Mouse (Mus musculus): ENCODE data around the gene BC048679.

Gene BC048679

DNA sequence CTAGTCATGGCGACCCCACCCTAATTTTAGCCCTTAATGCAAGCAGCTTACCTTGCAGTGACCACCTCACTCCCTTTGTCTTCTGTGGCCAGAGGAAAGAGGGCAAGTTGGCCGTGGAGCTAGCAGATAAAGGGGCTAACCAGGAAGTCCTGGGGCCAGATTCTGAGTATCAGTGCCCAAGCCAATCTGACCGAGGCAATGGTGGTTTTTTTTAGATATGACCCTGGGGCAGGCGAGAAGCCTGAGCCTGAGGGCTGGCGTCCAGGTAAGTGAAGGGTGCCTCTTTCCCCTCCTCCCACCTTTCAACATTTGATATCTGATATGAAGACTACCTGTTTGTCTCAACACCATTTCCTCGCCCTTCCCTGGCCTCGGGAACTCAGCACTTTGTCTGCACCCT, at the start of gene BC048679:
Gene BC048679, minus strand, starts transcription at position 101 of the 400 bp plus-strand sequence.
- in situ Hi-C loops (cut with MboI; ENCODE audit: low sequenced_read_pairs) = no loop called here

DNA sequence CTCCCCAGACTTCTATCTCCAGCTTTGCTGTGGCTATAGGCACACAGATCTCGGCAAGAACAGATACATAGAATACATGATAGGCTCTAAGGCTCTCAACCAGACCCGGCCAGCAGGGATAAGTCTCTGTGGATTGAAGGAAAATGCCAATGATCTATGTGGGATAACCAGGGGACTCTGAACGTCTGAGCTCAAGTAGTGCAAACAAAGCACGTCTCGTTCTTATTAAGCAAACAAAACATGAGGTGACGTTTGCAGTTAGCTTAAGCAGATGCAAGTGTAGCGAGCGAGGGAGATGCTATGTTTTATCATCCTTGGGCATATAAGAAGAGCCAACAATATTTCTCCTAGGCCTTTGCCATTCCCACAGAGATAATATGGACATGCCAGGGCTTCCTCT, 44.9 kb upstream of the BC048679 start:
- in situ Hi-C loops (cut with MboI; ENCODE audit: low sequenced_read_pairs) = no loop called here

DNA sequence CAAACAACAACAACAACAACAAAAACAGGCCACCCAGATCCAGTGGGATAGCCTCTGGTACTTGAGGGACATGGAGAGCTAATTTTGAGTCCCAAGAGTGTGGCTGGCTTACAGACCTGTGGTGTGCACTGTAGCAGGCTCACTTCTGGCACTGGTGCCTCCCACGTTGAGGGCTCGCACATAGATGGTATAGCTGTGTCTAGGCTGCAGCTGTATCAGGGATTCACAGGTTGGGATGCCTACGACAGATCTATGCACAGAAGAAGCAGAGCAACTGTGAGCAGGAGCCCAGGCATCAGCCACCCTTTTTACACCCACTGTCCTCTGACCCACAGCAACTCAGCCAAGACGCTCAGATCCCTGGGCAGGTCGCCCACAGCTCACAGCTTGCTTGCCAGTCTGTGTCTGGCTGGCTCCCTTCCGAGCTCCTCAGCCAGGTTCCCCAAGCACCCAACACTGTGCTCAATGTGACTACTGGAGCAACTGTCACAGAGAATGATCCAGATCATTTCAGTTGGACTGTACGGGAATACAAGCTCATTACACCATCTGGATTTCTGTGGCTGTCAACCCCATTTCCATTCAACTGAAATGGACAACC, 43.9 kb upstream of the BC048679 start:
- in situ Hi-C loops (cut with MboI; ENCODE audit: low sequenced_read_pairs) = no loop called here

DNA sequence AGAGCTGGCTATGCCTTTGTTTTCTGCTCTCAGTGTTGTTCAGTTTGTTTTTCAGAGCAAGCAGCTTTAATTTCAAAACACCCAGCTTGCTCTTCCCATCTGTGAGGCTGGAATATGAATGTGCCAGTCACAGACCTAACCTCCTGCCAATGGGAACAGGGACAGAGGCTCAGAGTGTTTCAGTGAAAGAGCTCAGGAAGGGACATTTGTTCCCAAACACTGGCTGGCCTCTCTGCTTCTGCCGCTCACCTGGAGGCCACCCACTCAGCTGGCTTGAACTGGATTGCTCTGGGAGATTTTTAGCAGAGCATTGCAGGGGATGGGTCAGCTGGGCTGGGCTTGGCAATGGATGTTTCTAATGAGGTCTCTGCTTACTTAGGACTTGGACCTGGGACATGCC, 42.9 kb upstream of the BC048679 start:
- in situ Hi-C loops (cut with MboI; ENCODE audit: low sequenced_read_pairs) = no loop called here

DNA sequence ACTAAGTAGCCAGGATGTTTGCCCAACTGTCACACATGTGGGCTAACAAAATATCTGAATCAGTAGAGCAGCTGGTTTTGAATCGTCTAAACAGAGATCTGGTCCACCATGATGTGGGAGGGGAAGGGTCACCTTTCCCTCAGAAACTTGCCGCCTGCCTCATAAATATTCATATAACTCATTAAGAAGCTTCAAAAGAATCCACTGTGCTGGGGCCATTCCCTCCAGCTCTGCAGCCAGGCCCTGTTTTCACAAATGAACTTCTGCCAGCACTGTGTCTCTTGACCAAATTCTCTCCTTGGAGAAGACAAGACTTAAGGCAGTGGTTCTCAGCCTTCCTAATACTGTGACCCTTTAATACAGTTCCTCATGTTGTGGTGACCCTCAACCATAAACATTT, 41.5 kb upstream of the BC048679 start:
- in situ Hi-C loops (cut with MboI; ENCODE audit: low sequenced_read_pairs) = no loop called here

DNA sequence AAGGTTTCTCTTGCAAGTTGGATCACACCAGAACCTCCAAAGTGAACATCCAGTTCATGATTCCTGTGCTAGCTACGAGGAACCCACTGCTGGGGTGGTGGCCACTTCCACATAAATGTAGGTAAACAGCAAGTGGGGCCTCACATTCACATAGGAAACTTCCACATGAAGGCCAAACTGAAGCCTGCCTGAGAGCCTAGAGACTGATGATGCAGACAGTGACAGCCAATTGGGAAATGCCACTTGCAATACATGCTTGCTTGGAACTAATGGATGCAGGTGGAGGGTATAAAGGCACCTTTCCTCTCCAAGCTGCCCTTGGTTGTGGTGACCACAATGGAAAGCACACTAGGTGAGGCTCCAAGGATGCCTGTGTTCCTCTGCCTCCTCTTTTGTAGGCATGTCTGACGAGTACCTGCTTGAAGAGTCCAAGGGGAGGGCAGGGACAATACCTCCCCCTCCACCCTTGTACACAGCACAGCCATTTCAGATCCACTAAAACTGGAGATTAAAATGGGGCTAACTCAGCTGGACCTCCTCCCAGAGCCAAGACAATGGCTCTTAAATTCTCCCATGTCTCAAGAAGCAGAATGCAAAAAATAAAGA, 40.1 kb upstream of the BC048679 start:
- in situ Hi-C loops (cut with MboI; ENCODE audit: low sequenced_read_pairs) = no loop called here

DNA sequence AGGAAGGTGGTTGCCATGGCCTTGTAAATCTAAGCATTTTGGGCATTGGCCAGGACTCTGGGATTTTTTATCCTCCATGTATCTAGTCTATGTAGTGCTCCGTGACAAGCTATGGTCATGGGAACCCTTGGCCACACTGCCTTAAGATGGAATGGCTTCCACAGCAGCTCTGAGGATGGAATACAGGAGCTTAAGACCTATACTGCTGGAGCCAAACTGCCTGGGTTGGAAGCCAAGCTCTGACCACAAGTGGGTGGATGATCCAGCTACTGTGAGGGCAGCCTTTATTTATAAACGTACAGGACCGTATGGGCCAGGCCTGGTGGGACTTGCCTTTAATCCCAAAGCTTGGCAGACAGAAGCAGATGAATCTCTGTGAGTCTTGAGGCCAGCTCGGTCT, 38.4 kb upstream of the BC048679 start:
- in situ Hi-C loops (cut with MboI; ENCODE audit: low sequenced_read_pairs) = no loop called here

DNA sequence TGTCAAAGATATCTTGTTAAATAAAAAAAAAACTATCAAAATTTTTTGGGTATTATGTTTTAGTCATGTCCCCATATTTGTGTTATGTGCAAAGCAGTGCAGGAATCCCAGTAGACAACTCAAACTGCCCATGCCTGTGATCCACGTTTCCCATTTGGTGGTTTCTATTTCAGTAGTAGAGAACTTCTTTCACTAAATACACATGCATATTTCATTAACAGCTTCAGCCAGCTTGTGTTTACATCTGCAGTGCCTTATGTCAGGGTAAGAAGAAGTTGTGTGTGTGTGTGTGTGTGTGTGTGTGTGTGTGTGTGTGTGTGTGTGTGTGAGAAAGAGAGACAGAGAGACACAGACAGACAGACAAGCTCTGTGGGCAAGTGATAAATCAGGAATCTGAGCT, 33.4 kb upstream of the BC048679 start:
- in situ Hi-C loops (cut with MboI; ENCODE audit: low sequenced_read_pairs) = no loop called here

DNA sequence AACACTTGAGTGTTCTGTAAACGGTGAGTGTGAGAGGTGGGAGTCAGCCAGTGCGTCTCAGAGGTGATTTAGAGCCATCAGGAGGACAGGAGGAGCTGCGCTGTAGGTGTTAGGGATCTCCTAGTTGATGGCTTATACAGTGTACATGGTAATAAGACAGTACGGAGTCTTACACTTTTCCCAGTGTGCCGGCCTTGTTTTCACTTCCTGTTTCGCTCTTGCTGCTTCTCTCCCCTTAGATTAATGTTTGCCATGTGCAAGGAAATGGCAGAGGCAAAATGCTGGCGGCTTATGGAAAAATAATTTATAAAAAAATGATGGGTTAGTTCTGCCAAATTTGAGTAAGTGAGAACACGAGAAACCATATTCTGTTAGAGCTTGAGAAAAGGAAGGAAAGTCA, 30.8 kb upstream of the BC048679 start:
- in situ Hi-C loops (cut with MboI; ENCODE audit: low sequenced_read_pairs) = no loop called here

DNA sequence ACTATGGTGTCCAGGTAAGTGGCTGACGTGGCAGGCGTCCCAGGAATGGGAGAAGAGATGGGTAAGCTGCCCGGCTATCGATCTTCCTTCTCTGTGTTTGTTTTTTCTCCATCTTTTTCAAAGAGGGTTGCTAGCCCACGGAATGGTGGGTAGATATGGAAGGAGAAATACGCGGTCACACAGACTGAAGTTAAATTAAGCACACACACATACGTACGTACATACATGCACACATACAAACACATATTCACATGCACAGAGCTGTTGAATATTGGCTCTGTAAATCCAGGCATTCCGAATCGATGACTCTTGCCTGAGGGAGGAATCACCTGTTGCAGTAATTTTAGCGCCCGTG, 25.6 kb upstream of the BC048679 start:
- in situ Hi-C loops (cut with MboI; ENCODE audit: low sequenced_read_pairs) = no loop called here

DNA sequence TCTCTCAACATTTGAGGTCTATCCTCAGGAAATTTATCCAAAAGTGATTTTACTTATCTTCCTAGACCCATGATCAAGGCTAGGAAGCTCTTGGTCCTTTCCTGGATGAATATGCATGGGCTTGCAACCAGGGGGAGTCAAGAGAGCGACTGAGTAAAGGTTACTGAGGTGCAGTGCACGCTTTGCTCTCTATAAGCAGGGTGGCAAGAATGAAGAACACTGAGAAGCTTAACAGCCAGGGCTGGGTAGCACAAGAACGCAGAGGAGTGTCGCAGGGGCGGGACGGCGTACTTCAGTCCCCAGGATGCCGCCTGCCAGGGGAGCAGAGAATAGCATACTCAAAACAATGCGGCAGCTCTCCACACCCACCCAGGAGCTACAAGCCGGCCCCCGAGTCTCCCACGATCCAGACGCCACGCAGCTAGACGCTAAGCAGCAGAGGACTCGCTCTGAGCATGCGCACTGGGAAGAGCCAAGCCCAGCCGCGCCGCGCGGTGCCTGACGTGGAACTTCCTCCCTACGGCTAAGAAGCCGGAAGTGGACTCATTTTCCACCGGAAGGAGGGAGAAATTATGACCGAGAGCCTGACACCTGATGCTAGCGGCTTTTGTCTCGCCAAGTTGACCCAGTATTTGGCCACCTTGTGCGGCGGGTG, 25.1 kb upstream of the BC048679 start:
- in situ Hi-C loops (cut with MboI; ENCODE audit: low sequenced_read_pairs) = no loop called here

DNA sequence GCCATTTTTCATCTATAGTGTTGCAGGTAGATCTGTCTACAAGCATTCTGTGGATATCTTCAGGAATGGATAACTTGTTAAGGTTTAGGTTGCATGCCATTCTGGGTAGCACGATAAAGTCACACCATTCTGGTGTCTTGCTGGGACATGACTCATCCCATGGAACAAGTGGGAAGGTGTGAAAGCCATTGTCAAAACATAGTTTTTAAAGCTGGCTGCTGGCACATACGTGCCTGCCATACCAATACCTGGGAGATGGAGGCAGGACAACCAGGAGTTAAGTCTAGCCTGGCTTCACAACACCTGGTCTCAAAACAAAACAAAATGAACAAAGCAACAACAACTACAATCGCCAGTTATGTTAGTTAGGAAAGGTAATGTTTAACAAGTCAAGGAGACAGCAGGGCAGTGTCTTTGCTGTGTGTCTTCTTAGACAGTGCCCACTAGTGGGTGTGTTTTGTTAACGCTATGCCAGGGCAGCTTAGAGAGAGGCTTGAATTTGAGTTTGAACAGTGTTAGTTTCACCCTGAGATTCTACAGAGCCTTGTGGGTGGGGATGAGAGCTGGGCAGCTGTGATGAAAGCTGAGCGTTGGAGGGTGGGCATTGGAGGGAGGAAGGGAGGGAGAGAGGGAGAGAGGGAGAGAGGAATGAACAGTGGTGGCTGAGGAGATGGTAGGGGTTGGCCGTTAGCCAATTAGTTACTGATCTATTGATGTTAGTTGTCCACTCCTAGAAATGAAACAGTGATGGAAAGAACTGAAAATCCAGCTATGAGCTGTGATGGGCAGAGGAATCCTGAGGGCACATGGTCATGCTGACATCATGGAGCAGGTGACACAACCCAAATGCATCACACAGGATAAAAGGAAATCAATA, 18.3 kb upstream of the BC048679 start:
- in situ Hi-C loops (cut with MboI; ENCODE audit: low sequenced_read_pairs) = no loop called here

DNA sequence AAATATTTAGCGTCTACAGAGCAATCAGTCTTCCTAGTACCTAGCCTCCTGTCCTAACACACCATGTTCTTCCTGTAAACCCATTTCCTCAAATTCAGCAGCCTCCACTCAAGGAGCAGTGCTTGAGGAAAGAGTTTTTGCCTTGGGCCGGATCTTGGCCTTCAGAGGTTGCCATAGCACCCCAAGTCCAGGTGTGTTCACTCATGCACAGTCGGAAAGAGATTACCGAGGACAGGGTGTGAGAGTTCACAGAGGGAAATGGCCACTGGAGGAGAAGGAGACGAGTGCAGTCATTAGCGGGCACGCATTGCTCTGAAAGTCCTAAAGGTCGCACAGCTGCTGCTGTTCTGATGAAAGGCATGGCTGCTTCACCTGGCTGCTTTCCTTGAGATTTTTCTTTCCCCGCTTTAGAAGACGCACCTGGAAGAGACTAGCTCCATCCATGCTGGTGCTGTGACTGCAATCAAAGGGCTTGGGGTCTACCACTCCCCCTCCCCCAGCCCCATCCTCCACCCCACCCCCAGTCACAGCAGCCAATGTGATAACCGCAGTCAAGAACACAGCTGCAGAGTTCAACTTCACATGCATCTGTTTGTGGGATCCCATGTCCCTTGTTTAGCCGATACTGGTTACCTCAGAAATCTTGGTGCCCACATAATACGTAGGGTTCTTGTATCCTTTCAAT, 17.0 kb upstream of the BC048679 start:
- in situ Hi-C loops (cut with MboI; ENCODE audit: low sequenced_read_pairs) = no loop called here

DNA sequence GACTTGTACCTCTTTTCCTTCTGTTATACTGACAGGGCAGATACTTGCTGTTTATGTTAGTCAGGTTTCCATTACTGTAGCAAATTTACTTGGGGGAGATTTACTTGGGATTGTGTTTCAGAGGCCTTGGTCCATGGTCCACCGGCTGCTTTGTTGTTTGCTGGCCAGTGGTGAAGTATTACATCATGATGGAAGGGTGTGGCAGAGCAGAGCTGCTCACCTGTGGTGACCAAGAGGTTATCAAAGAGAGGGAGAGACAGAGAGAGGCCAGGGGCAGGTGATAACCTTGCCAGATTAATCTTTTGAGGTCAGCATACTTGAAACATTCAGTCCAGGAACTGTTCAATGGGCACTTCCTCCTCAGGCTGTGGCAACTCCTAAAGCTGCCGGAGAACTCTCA, 3.0 kb upstream of the BC048679 start:
- in situ Hi-C loops (cut with MboI; ENCODE audit: low sequenced_read_pairs) = no loop called here

DNA sequence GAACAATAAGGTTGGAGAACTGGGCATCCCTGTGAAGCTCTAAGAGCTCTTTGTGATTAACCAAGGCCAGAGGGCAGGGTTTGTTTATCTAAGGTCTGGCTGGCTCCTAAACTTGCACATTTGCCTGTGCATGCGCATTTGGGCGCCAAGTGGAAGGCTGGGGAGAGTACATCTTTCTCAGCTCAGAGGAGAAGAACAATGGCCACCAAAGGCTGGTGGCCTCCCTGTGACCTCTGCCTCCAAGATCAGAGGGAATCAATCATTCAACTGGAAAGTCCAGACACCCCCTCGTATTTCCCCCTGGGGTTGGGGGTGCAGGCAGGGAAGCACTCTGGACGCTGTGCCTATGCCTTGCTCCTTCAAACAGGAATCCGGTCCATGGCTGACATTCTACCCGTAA, 910 bp downstream of the BC048679 start:
- in situ Hi-C loops (cut with MboI; ENCODE audit: low sequenced_read_pairs) = no loop called here

DNA sequence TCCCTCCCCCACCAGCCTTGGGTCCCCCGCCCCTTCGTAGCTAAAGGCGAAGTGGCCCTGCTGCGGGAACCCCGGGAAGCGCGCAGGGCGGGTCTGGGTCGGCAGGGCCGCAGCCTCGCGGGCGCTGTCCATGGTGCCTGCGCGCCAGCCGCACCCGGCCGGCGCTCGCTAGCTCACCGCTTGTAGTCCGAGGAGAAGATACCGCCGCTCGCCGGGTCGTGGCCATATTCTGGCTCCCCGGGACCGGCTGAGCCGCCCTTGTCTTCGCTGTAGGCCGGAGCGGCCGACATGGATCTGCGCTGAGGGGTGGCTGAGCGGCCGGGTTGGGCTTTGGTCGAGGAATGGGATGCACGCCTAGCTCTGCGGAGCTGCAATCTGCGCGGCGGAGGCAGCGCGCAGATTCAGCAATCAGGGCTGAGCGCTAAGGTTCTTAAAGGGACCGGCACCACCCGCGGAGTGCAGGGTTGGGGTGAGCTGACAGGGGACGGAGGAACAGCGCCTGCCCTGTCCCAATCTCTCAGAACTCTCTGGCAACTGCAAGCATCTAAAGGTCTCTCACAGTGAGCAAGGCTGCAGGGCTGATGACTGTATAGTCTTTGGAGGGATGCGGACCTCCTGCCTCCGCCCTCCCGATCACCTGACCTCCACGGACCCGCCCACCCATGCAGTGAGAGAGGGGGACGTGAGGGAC, 4.6 kb downstream of the BC048679 start, which contains the start of gene Ap3b2:
Gene Ap3b2, minus strand, starts transcription at position 595 of the 691 bp plus-strand sequence.
- in situ Hi-C loops (cut with MboI; ENCODE audit: low sequenced_read_pairs) = no loop called here

DNA sequence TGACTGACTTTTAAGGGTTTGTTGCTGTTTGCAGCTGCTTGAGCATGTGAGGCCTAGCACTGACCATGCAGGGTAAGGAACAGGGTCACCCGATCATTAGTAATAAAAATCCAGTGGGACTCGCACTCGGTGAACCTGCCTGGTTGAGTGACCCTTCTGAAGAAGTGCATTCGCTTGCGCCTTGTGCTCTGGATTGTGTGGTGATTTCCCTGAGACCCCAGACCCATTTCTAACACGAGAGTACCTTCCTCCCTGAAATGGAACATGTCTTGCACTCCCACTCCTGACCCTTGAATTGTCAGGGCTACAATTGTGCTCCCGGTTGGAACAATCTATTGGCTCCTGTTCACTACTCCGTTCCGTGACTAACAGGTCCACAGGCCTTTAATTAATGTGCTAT, 5.5 kb downstream of the BC048679 start:
- in situ Hi-C loops (cut with MboI; ENCODE audit: low sequenced_read_pairs) = no loop called here

DNA sequence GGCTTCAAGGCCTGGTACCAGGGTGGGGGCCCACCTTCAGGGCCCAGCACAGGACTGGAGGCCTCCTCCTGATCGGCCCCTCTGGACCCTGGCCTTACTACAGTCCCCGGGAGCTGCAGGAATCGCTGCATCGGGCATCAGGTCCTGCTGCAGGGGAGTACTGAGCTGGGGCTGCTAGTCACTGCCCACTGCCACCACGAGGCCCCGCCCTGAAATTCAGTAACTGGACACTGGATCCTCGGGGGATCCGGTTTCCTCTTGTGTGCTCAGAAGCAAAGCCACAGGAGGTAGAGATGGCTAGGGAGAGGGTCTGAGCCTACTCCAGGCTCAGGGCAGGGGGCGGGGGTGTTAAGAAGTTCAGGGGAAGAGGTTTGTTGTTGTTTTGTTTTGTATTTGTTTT, 8.4 kb downstream of the BC048679 start:
- in situ Hi-C loops (cut with MboI; ENCODE audit: low sequenced_read_pairs) = no loop called here

DNA sequence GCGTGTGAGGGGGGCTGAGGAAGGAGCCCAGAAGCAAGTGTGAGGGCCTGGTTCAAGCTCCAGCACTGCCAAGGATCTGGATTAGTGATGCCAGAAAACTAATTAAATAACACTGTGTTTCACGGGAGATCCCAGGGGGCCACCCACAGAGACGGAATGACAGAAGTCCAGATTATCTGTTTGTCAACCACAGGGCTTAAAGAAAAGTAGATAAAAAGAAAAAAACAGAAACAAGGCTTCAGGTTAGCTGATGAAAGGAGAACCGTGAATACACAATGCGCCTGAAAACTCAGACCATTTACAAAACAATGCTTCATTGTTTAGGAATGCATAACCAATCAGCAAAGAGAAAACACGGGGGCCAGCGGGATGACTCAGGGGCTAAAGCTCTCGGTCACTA, 17.3 kb downstream of the BC048679 start:
- in situ Hi-C loops (cut with MboI; ENCODE audit: low sequenced_read_pairs) = no loop called here

DNA sequence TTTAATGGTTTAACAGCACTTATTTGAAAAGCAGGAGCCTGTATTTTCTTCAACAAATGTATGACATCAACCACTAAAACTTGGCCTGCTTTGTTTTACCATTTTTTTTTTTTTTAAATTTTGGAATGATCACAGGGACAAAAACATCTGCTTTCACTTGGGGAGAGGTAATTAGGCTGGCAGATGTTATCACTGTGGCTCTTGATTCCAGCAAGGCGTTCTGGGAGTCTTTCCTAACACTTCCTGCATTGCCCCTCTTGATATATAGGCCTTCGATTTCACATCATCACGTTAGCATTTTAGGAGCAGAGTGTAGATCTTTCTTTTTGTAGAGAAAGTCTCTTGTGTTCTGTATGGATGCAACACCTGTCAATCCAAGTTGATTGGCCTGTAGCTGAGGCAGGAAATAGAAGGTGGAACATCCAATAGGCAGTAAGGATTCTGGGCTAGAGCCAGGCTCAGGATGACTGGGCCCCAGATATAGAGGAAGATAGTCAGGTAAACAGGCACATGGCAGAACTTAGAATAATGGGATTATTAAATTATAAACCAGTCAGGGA, 18.5 kb downstream of the BC048679 start:
- in situ Hi-C loops (cut with MboI; ENCODE audit: low sequenced_read_pairs) = no loop called here
